Mouse (Mus musculus): ENCODE data around the gene Jak3. TPM values are rescaled to one million over a fixed set of nuclear protein-coding genes. Genes with fewer than 3 reads are reported as not detected.

Gene Jak3
- polyA plus RNA-seq, 1 experiment from 2014 or later: 9.1 TPM

- peaks cover 11% of the 10 kb centered on the region; the same call in 1 of the 2 replicates for H3K27me3 ChIP-seq (ENCODE audit: control insufficient read depth, insufficient read depth, low read depth, low read length)
- H3K4me3 ChIP-seq (ENCODE audit: low read length): no peak overlapping the region
- no peak overlapping the region for H3K9ac ChIP-seq (ENCODE audit: low read length)
- H3K9me3 ChIP-seq (ENCODE audit: control insufficient read depth, low read length): no peaks in the 10 kb centered on the region
- no peak overlapping the region for H3K27ac ChIP-seq (ENCODE audit: low read length)
- ATAC-seq (ENCODE audit: low read depth): no peak
- 0 out of 2 replicates have a peak, but pooled peaks cover 2% of the 10 kb centered on the region for H3K4me1 ChIP-seq (replicated peaks; ENCODE audit: control insufficient read depth, insufficient read depth, low read length)
- 34% methylated on average over 25 of the region's 25 CpGs for WGBS
- H3K4me2 ChIP-seq (ENCODE audit: low read depth, low read length): peak overlapping the region; percentile 39; the same call in 1 of the 2 replicates
- H3K36me3 ChIP-seq (ENCODE audit: control insufficient read depth, insufficient read depth, low read length): no peaks in the 10 kb centered on the region
Measured at GRCm38 (mm10) chr8:71709134-71709799, 33.2 kb downstream of the Jak3 start.

GRCm38 (mm10) chr8:71709800-71710446, 33.8 kb downstream of the Jak3 start:
- H3K27ac ChIP-seq (ENCODE audit: low read length): no peak overlapping the region
- peaks cover 11% of the 10 kb centered on the region; the same call in 1 of the 2 replicates for H3K27me3 ChIP-seq (ENCODE audit: control insufficient read depth, insufficient read depth, low read depth, low read length)
- H3K4me2 ChIP-seq (ENCODE audit: low read depth, low read length): peak overlapping the region; percentile 39
- H3K9ac ChIP-seq (ENCODE audit: low read length): no peak overlapping the region
- no peaks in the 10 kb centered on the region for H3K9me3 ChIP-seq (ENCODE audit: control insufficient read depth, low read length)
- H3K36me3 ChIP-seq (ENCODE audit: control insufficient read depth, insufficient read depth, low read length): no peaks in the 10 kb centered on the region
- ATAC-seq (ENCODE audit: low read depth): peak; percentile 69
- 19% methylated on average over 25 of the region's 25 CpGs for WGBS
- H3K4me1 ChIP-seq (replicated peaks; ENCODE audit: control insufficient read depth, insufficient read depth, low read length): 0 out of 2 replicates have a peak, but pooled peaks cover 2% of the 10 kb centered on the region
- peak overlapping the region; percentile 19; the same call in 1 of the 2 replicates for H3K4me3 ChIP-seq (ENCODE audit: low read length)

GRCm38 (mm10) chr8:71711574-71711973, 35.5 kb downstream of the Jak3 start:
- 67% methylated on average over 2 of the region's 2 CpGs for WGBS
- Histone ChIP-seq H3K27ac (ENCODE audit: low read length) (no peak overlapping the region), H3K4me2 (ENCODE audit: low read depth, low read length) (no peak overlapping the region), H3K4me1 (replicated peaks; ENCODE audit: control insufficient read depth, insufficient read depth, low read length) (0 out of 2 replicates have a peak, but pooled peaks cover 2% of the 10 kb centered on the region), H3K36me3 (ENCODE audit: control insufficient read depth, insufficient read depth, low read length) (no peaks in the 10 kb centered on the region), H3K9me3 (ENCODE audit: control insufficient read depth, low read length) (no peaks in the 10 kb centered on the region), H3K9ac (ENCODE audit: low read length) (no peak overlapping the region), H3K27me3 (ENCODE audit: control insufficient read depth, insufficient read depth, low read depth, low read length) (peaks cover 9% of the 10 kb centered on the region; the same call in 1 of the 2 replicates), H3K4me3 (ENCODE audit: low read length) (no peak overlapping the region)
- ATAC-seq (ENCODE audit: low read depth): no peak

- Histone ChIP-seq H3K9me3 (ENCODE audit: control insufficient read depth, low read length) (no peaks in the 10 kb centered on the region), H3K4me2 (ENCODE audit: low read depth, low read length) (no peak overlapping the region), H3K4me3 (ENCODE audit: low read length) (no peak overlapping the region), H3K36me3 (ENCODE audit: control insufficient read depth, insufficient read depth, low read length) (no peaks in the 10 kb centered on the region), H3K9ac (ENCODE audit: low read length) (no peak overlapping the region), H3K4me1 (replicated peaks; ENCODE audit: control insufficient read depth, insufficient read depth, low read length) (no peaks in the 10 kb centered on the region), H3K27ac (ENCODE audit: low read length) (no peak overlapping the region), H3K27me3 (ENCODE audit: control insufficient read depth, insufficient read depth, low read depth, low read length) (no peaks in the 10 kb centered on the region)
- ATAC-seq (ENCODE audit: low read depth): no peak
- WGBS: 33% methylated on average over 8 of the region's 8 CpGs
Measured at GRCm38 (mm10) chr8:71715531-71715930, 39.4 kb downstream of the Jak3 start.

GRCm38 (mm10) chr8:71716561-71717053, 40.5 kb downstream of the Jak3 start:
- Histone ChIP-seq H3K9me3 (ENCODE audit: control insufficient read depth, low read length) (no peaks in the 10 kb centered on the region), H3K27me3 (ENCODE audit: control insufficient read depth, insufficient read depth, low read depth, low read length) (no peaks in the 10 kb centered on the region), H3K4me3 (ENCODE audit: low read length) (no peak overlapping the region), H3K9ac (ENCODE audit: low read length) (no peak overlapping the region), H3K36me3 (ENCODE audit: control insufficient read depth, insufficient read depth, low read length) (no peaks in the 10 kb centered on the region), H3K4me2 (ENCODE audit: low read depth, low read length) (no peak overlapping the region), H3K27ac (ENCODE audit: low read length) (no peak overlapping the region), H3K4me1 (replicated peaks; ENCODE audit: control insufficient read depth, insufficient read depth, low read length) (no peaks in the 10 kb centered on the region)
- 70% methylated on average over 13 of the region's 13 CpGs for WGBS
- no peak for ATAC-seq (ENCODE audit: low read depth)

- Histone ChIP-seq H3K4me3 (ENCODE audit: low read length) (no peak overlapping the region), H3K36me3 (ENCODE audit: control insufficient read depth, insufficient read depth, low read length) (no peaks in the 10 kb centered on the region), H3K27me3 (ENCODE audit: control insufficient read depth, insufficient read depth, low read depth, low read length) (no peaks in the 10 kb centered on the region), H3K4me2 (ENCODE audit: low read depth, low read length) (no peak overlapping the region), H3K27ac (ENCODE audit: low read length) (no peak overlapping the region), H3K9ac (ENCODE audit: low read length) (no peak overlapping the region), H3K9me3 (ENCODE audit: control insufficient read depth, low read length) (no peaks in the 10 kb centered on the region), H3K4me1 (replicated peaks; ENCODE audit: control insufficient read depth, insufficient read depth, low read length) (no peaks in the 10 kb centered on the region)
- 67% methylated on average over 12 of the region's 12 CpGs for WGBS
- peak; percentile 6; the same call in 1 of the 2 replicates for ATAC-seq (ENCODE audit: low read depth)
Measured at GRCm38 (mm10) chr8:71717096-71717495, 41.0 kb downstream of the Jak3 start.

- ATAC-seq (ENCODE audit: low read depth): no peak
- Histone ChIP-seq H3K9me3 (ENCODE audit: control insufficient read depth, low read length) (no peaks in the 10 kb centered on the region), H3K36me3 (ENCODE audit: control insufficient read depth, insufficient read depth, low read length) (no peaks in the 10 kb centered on the region), H3K27ac (ENCODE audit: low read length) (no peak overlapping the region), H3K9ac (ENCODE audit: low read length) (no peak overlapping the region), H3K4me2 (ENCODE audit: low read depth, low read length) (no peak overlapping the region), H3K27me3 (ENCODE audit: control insufficient read depth, insufficient read depth, low read depth, low read length) (no peaks in the 10 kb centered on the region), H3K4me3 (ENCODE audit: low read length) (no peak overlapping the region), H3K4me1 (replicated peaks; ENCODE audit: control insufficient read depth, insufficient read depth, low read length) (no peaks in the 10 kb centered on the region)
- 22% methylated on average over 3 of the region's 3 CpGs for whole genome bisulfite sequencing
Measured at GRCm38 (mm10) chr8:71718252-71718651, 42.2 kb downstream of the Jak3 start.

GRCm38 (mm10) chr8:71719218-71719617, 43.1 kb downstream of the Jak3 start:
- Histone ChIP-seq H3K4me1 (replicated peaks; ENCODE audit: control insufficient read depth, insufficient read depth, low read length) (no peaks in the 10 kb centered on the region), H3K36me3 (ENCODE audit: control insufficient read depth, insufficient read depth, low read length) (no peaks in the 10 kb centered on the region), H3K9ac (ENCODE audit: low read length) (no peak overlapping the region), H3K27ac (ENCODE audit: low read length) (no peak overlapping the region), H3K4me2 (ENCODE audit: low read depth, low read length) (no peak overlapping the region), H3K27me3 (ENCODE audit: control insufficient read depth, insufficient read depth, low read depth, low read length) (no peaks in the 10 kb centered on the region; the same call in 1 of the 2 replicates), H3K9me3 (ENCODE audit: control insufficient read depth, low read length) (no peaks in the 10 kb centered on the region), H3K4me3 (ENCODE audit: low read length) (no peak overlapping the region)
- no peak for ATAC-seq (ENCODE audit: low read depth)
- 40% methylated on average over 4 of the region's 4 CpGs for WGBS

- no peak overlapping the region for H3K4me3 ChIP-seq (ENCODE audit: low read length)
- 39% methylated on average over 7 of the region's 7 CpGs for WGBS
- ATAC-seq (ENCODE audit: low read depth): no peak
- H3K9ac ChIP-seq (ENCODE audit: low read length): no peak overlapping the region
- no peaks in the 10 kb centered on the region for H3K36me3 ChIP-seq (ENCODE audit: control insufficient read depth, insufficient read depth, low read length)
- H3K4me1 ChIP-seq (replicated peaks; ENCODE audit: control insufficient read depth, insufficient read depth, low read length): no peaks in the 10 kb centered on the region
- no peaks in the 10 kb centered on the region; the same call in 1 of the 2 replicates for H3K27me3 ChIP-seq (ENCODE audit: control insufficient read depth, insufficient read depth, low read depth, low read length)
- H3K27ac ChIP-seq (ENCODE audit: low read length): no peak overlapping the region
- no peak overlapping the region for H3K4me2 ChIP-seq (ENCODE audit: low read depth, low read length)
- no peaks in the 10 kb centered on the region for H3K9me3 ChIP-seq (ENCODE audit: control insufficient read depth, low read length)
Measured at GRCm38 (mm10) chr8:71719928-71720457, 43.9 kb downstream of the Jak3 start.
